Mouse (Mus musculus): ENCODE data around the gene Vamp2. TPM values are rescaled to one million over a fixed set of nuclear protein-coding genes. Genes with fewer than 3 reads are reported as not detected.
"Not testable (repeated sequence)": the region's sequence is repeated elsewhere in the genome, so short reads cannot be mapped to it uniquely, and the experiment has no call there.

Vamp2 gene
- polyA plus RNA-seq, 1 experiment, result 51.8 TPM

DNA sequence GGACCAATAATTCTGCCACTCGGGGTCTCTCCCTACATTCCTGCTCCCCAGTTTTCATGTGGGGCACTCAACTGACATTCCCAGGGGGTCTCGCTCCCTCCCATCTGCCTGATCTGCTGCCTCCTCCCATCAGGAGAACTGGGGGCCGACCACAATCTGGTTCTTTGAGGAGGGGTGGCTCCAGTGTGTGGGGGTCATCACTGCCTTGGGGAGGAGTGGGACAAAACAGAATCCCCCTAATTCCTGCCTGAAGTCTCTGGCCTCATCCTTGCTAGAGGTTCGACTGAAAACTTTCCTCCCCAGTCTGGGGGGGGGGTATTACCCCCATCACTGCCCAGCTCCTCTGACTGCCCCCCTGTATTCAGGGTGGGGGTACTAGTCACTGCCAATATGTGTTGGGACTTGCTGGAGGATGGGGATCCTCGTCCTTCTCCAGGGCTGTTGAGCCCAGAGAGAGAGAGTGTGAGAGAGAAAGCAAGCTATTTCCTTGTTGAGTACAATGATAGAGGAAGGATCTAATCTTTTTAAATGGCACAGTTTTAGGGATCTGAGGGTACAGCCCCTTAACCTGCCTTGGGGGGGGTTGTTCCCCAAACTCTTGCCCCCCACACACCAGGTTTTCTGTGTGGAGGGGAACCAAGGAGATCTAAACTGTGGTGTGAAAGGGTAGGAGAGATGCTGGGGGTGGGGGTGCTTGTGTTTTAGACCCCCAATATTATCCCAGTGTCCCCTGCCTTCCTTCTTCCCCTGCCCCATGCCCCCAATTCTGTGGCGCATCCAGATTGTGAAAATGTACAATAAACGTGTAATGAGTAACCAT, 3.5 kb downstream of the Vamp2 start:
- TF ChIP-seq MAX (IDR thresholded peaks at IDR 0.05; ENCODE audit: low read depth) (no peak), MYOG (IDR thresholded peaks at IDR 0.05; ENCODE audit: control insufficient read depth in 1 of 3, insufficient read depth in 1 of 3, insufficient read length in 2 of 3, low read depth in 2 of 3) (no peak), POLR2AphosphoS2 (IDR thresholded peaks at IDR 0.05; ENCODE audit: insufficient read length, low read depth) (no peak), E2F4 (IDR thresholded peaks at IDR 0.05; ENCODE audit: insufficient read depth) (no peak), TCF12 (IDR thresholded peaks at IDR 0.05; ENCODE audit: insufficient read depth, poor library complexity, severe bottlenecking) (no peak)

DNA sequence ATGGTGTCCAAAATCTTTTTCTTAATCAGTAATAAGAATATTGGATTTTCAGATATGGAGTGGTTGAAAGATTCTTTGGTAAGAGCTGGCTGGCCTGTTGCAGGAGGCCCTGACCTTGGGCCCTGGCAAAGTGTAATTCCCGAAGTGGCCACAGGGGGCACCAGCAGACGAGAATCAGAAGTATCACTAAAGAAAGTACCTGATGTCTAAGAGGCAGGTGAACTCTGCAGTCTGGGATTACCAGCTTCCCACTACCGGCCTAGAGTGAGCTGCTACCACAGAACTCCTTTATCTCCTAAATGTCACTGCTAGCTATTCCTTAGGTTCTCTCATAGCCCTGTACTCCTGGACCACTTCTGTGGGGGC, 4.1 kb downstream of the Vamp2 start:
- Histone ChIP-seq H3K27me3 (ENCODE audit: control insufficient read depth, insufficient read depth, insufficient read length) (no peaks in the 10 kb centered on the region), H3K4me3 (no peak overlapping the region), H3K36me3 (ENCODE audit: control insufficient read depth, insufficient read depth) (peaks cover 20% of the 10 kb centered on the region), H3ac (ENCODE audit: control insufficient read depth, insufficient read length) (no peak overlapping the region), H3K79me2 (ENCODE audit: control insufficient read depth, insufficient read depth) (peaks cover 26% of the 10 kb centered on the region), H3K4me2 (ENCODE audit: low read depth) (no peak overlapping the region)
- TF ChIP-seq POLR2AphosphoS2 (IDR thresholded peaks at IDR 0.05; ENCODE audit: insufficient read length, low read depth), result no peak
- no peak for TF ChIP-seq POLR2A (IDR thresholded peaks at IDR 0.05; ENCODE audit: insufficient read length, low read depth)
- TF ChIP-seq E2F4 (IDR thresholded peaks at IDR 0.05; ENCODE audit: insufficient read depth), result no peak
- TF ChIP-seq MYOG (IDR thresholded peaks at IDR 0.05; ENCODE audit: control insufficient read depth in 1 of 3, insufficient read depth in 1 of 3, insufficient read length in 2 of 3, low read depth in 2 of 3), result no peak
- no peak for TF ChIP-seq CEBPB (IDR thresholded peaks at IDR 0.05; ENCODE audit: insufficient read depth, poor library complexity, severe bottlenecking)

More for the DNA sequence above, 3.5 kb downstream of the Vamp2 start:
- H3K79me2 ChIP-seq (ENCODE audit: control insufficient read depth, insufficient read depth), result peaks cover 26% of the 10 kb centered on the region
- H3K4me2 ChIP-seq (ENCODE audit: low read depth), result no peak overlapping the region
- no peak overlapping the region for H3ac ChIP-seq (ENCODE audit: control insufficient read depth, insufficient read length)
- no peak overlapping the region for H3K4me3 ChIP-seq
- peaks cover 20% of the 10 kb centered on the region for H3K36me3 ChIP-seq (ENCODE audit: control insufficient read depth, insufficient read depth)
- H3K27me3 ChIP-seq (ENCODE audit: control insufficient read depth, insufficient read depth, insufficient read length), result no peaks in the 10 kb centered on the region

DNA sequence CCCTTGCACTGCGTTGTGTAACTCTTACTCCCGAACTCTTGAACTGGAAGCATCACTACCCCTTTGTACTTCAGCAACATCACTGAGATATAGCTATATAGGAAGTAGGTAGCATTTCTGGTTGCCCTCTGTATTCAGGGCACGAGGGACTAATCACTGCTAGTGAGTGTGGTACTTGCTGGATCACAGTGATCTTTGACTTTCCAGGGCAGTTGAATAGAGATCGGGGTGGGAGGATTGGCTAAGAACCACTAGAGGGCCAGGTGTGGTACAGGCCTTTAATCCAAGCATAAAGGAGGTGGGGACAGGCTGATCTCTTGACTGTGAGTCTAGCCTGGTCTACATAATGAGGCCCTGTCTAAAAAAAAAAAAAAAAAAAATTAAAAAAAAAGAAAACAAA, 4.6 kb downstream of the Vamp2 start:
- Histone ChIP-seq H3K79me2 (ENCODE audit: control insufficient read depth, insufficient read depth) (peaks cover 25% of the 10 kb centered on the region), H3K4me3 (no peak overlapping the region), H3K36me3 (ENCODE audit: control insufficient read depth, insufficient read depth) (peaks cover 20% of the 10 kb centered on the region), H3ac (ENCODE audit: control insufficient read depth, insufficient read length) (no peak overlapping the region), H3K4me2 (ENCODE audit: low read depth) (no peak overlapping the region), H3K27me3 (ENCODE audit: control insufficient read depth, insufficient read depth, insufficient read length) (no peaks in the 10 kb centered on the region)
- TF ChIP-seq TCF12 (IDR thresholded peaks at IDR 0.05; ENCODE audit: insufficient read depth, poor library complexity, severe bottlenecking) (no peak), USF1 (IDR thresholded peaks at IDR 0.05; ENCODE audit: low read depth) (no peak), MAX (IDR thresholded peaks at IDR 0.05; ENCODE audit: low read depth) (no peak), E2F4 (IDR thresholded peaks at IDR 0.05; ENCODE audit: insufficient read depth) (no peak)

DNA sequence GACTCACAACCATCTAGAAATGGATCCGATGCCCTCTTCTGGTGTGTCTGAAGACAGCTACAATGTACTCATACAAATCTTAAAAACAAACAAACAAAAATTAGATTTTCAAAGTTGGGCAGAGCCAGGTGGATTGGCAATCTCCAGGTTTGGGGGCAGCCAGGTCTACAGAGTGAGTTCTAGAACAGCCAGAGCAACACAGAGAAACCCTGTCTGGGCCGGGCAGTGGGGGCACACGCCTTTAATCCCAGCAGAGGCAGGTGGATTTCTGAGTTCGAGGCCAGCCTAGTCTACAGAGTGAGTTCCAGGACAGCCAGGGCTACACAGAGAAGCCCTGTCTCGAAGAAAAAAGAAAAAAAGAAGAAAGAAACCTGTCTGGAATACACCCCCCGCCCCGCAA, 5.6 kb downstream of the Vamp2 start:
- Histone ChIP-seq H3K4me2 (ENCODE audit: low read depth) (peak overlapping the region; percentile 81), H3K79me2 (ENCODE audit: control insufficient read depth, insufficient read depth) (peaks cover 16% of the 10 kb centered on the region), H3K36me3 (ENCODE audit: control insufficient read depth, insufficient read depth) (peaks cover 20% of the 10 kb centered on the region)
- H3ac ChIP-seq (ENCODE audit: control insufficient read depth, insufficient read length); H3K27me3 ChIP-seq (ENCODE audit: control insufficient read depth, insufficient read depth, insufficient read length); H3K4me3 ChIP-seq: not testable (repeated sequence)

DNA sequence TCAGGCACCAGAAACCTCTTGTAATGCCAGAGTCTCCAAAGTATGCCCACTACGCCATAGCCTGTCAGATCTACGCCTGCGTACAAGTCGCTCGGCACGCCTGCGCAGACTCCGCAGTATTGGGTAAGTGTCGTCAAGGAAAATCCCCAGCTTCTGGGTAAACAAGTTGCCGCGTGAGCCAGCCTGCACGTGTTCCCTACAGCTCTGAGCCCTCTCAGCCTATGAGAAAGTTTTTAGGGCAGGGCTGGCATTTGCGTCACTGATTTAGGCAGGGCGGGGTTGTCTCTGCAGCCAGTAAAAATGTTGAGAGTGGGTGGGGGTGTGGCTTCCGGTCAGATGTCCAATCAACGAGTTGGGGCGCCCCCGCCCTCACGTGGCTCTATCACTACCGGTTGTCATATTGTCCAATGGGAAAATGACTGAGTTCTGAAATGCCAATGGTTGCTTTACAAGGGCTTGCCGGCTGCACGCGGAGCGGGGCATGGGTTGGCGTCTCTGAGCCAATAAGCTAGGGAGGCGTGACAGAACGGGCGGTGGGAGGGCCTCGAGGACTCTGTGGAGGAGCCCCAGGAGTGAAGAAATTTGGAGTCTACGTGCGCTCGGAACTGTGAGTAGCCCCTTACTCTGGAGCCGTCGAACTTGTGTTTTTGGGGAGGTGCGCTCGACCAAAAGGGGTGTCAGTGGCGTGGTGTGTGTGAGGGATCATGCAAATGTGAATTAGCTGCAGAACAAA, 6.6 kb downstream of the Vamp2 start, which contains the start of gene Per1:
Gene Per1 (plus strand): TSS at position 521 of the 733 bp plus-strand sequence.
- H3K4me3 ChIP-seq, result peak within 1 kb of the TSS; percentile 36
- H3K4me2 ChIP-seq (ENCODE audit: low read depth), result peak within 1 kb of the TSS; percentile 90
- H3K79me2 ChIP-seq (ENCODE audit: control insufficient read depth, insufficient read depth), result peaks cover 6% of the 10 kb centered on the region
- peaks cover 20% of the 10 kb centered on the region for H3K36me3 ChIP-seq (ENCODE audit: control insufficient read depth, insufficient read depth)
- TF ChIP-seq MAX (IDR thresholded peaks at IDR 0.05; ENCODE audit: low read depth), result peak; percentile 98
- TF ChIP-seq POLR2A (IDR thresholded peaks at IDR 0.05; ENCODE audit: insufficient read length, low read depth), result peak; percentile 63
- TF ChIP-seq CEBPB (IDR thresholded peaks at IDR 0.05; ENCODE audit: insufficient read depth, poor library complexity, severe bottlenecking), result no peak
- TF ChIP-seq TCF3 (IDR thresholded peaks at IDR 0.05; ENCODE audit: insufficient read length, low read depth), result no peak
- TF ChIP-seq SRF (IDR thresholded peaks at IDR 0.05; ENCODE audit: control insufficient read depth, insufficient read length, low read depth), result peak; percentile 53
- TF ChIP-seq POLR2AphosphoS2 (IDR thresholded peaks at IDR 0.05; ENCODE audit: insufficient read length, low read depth), result peak; percentile 83
- no peak for TF ChIP-seq E2F4 (IDR thresholded peaks at IDR 0.05; ENCODE audit: insufficient read depth)
- TF ChIP-seq USF1 (IDR thresholded peaks at IDR 0.05; ENCODE audit: low read depth), result peak; percentile 57
- no peak for TF ChIP-seq REST (IDR thresholded peaks at IDR 0.05; ENCODE audit: insufficient read depth, insufficient read length)
- no peak for TF ChIP-seq MYOD1 (IDR thresholded peaks at IDR 0.05; ENCODE audit: control insufficient read depth in 1 of 3, insufficient read length in 2 of 3, low read depth in 2 of 3)
- no peak for TF ChIP-seq TCF12 (IDR thresholded peaks at IDR 0.05; ENCODE audit: insufficient read depth, poor library complexity, severe bottlenecking)
- no peak for TF ChIP-seq MYOG (IDR thresholded peaks at IDR 0.05; ENCODE audit: control insufficient read depth in 1 of 3, insufficient read depth in 1 of 3, insufficient read length in 2 of 3, low read depth in 2 of 3)
- no peaks in the 10 kb centered on the region for H3K27me3 ChIP-seq (ENCODE audit: control insufficient read depth, insufficient read depth, insufficient read length)
- H3ac ChIP-seq (ENCODE audit: control insufficient read depth, insufficient read length), result no peak within 1 kb of the TSS
